Mouse (Mus musculus) adrenal gland, postnatal 0 days (tissue): ENCODE data around the gene Cacng8. TPM values are rescaled to one million over a fixed set of nuclear protein-coding genes. Genes with fewer than 3 reads are reported as not detected.

Experiments
- microRNA-seq: library from miRNA; unstranded; fragments of <30 nt; microRNA quantifications from one replicate; pipeline ENCODE4, GENCODE M21; 2016; ENCODE audit warnings: borderline replicate concordance; ENCODE audit not compliant: insufficient number of aligned reads
- polyA plus RNA-seq: library from polyadenylated mRNA; unstranded; fragments of >200 nt; fragmentation: Nextera tagmentation; extraction: Ambion mirVana; gene quantifications from 2 replicates; pipeline ENCODE4 v1.2.1, GENCODE M21; 2015

Cacng8 gene
- polyA plus RNA-seq = 2.2 and 2.8 TPM in 2 replicates

GRCm38 (mm10) chr7:3390413-3391080, at the start of gene Cacng8:
Cacng8 (plus strand) TSS chr7:3390683.

GRCm38 (mm10) chr7:3423895-3424294, 33.4 kb downstream of the Cacng8 start, which contains the start of gene Cacng6:
Cacng6 (plus strand) TSS chr7:3424195.

Small RNA genes lying within 50 kb of the gene (microRNA-seq; reads per million reads assigned to microRNA genes)
- gene Gm23450 = 12.3 reads per million, percentile 17 among the genes with 10 or more reads in this experiment

Other genes starting within 250 kb of the Cacng8 start
- 0.12 TPM in 1 of 2 replicates, not detected in the other for gene AU018091, start 221.5 kb upstream of the Cacng8 start, polyA plus RNA-seq
- gene Nlrp12, start 140.9 kb upstream of the Cacng8 start, polyA plus RNA-seq = 0.08 and 0.35 TPM in 2 replicates
- 76.6 and 94.0 TPM in 2 replicates for gene Myadm, start 101.6 kb upstream of the Cacng8 start, polyA plus RNA-seq
- 0.18 and 0.30 TPM in 2 replicates for gene Prkcg, start 101.5 kb upstream of the Cacng8 start, polyA plus RNA-seq
- 0.76 and 1.6 TPM in 2 replicates for gene Cacng7, start 57.7 kb upstream of the Cacng8 start, polyA plus RNA-seq
- 0.09 and 0.54 TPM in 2 replicates for gene Cacng6, start 33.5 kb downstream of the Cacng8 start, polyA plus RNA-seq
- gene Tarm1, start 111.9 kb downstream of the Cacng8 start, polyA plus RNA-seq = 0.10 and 0.38 TPM in 2 replicates
- 0.10 and 0.44 TPM in 2 replicates for gene Oscar, start 225.5 kb downstream of the Cacng8 start, polyA plus RNA-seq
- 657 and 674 TPM in 2 replicates for gene Ndufa3, start 226.7 kb downstream of the Cacng8 start, polyA plus RNA-seq
- 21.2 and 27.3 TPM in 2 replicates for gene Tfpt, start 239.2 kb downstream of the Cacng8 start, polyA plus RNA-seq
- gene Prpf31, start 239.3 kb downstream of the Cacng8 start, polyA plus RNA-seq = 32.2 and 48.8 TPM in 2 replicates